Mouse (Mus musculus) ovary, adult 18-20 months (tissue): ENCODE measurements around the gene 4930412O13Rik.

Experiments
- DNase-seq: peaks from one replicate; pipeline ENCODE4 v3.0.0; 2022; ENCODE audit warnings: low spot score, mixed read lengths

Gene 4930412O13Rik

GRCm38 (mm10) chr2:9881051-9881591 lies at the start of gene 4930412O13Rik:
4930412O13Rik (plus strand) TSS chr2:9881252.
- no peak for DNase-seq

- no peak for DNase-seq
Measured at GRCm38 (mm10) chr2:9833712-9834111, 47.3 kb upstream of the 4930412O13Rik start.

DNA sequence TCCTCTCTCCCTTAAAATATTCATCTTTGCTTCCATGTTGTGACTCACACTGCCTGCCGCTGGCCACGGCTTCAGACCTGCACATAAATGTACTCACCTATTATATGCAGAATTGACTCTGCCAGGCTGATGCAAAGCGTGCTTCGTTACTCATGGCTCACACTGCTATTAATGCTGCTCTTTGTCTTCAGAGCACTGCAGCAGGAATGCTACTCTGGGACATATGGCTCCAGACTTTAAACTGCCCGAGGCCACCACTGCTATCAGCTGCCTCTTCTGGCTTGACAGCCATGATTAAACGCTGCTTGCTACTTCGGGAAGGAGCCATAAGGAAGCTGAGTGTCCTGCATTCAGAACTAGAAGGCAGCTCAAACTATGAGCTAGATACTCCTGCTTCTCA lies 45.9 kb upstream of the 4930412O13Rik start:
- DNase-seq, result no peak

DNA sequence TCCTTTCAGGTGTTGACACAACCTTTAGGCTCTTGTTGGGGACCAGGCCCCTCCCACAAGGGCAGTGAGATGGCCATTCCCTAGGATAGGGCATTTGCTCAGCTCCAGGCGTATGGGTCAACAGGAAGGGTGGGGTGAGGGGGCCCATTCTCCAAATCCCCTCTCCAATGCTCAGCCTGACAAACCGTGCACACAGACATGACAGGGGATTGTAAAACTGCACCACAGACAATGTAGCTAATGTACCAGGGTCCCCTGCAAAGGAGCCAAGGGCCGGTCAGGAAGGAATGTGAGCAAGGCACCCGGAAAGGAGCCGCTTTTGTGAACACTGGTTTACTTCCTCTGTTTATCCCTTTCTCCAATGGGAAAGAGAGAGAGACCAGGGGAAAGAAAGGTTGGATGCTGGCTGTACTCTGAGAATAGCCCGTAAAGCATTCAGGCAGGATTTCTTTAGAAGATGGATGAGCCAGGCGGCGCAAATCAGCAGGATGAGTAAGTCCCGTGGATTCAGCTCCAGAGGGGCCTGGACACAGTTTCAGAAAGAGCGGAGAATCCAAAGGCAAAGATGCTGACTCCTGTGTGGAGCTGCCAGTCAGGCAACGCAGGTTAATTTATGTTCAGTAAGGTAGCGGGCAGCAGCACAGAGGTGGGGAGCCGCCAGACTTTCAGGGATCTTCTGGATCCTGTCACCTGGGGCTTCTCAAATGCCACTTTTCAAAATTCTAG lies 28.0 kb upstream of the 4930412O13Rik start:
- no peak for DNase-seq

DNA sequence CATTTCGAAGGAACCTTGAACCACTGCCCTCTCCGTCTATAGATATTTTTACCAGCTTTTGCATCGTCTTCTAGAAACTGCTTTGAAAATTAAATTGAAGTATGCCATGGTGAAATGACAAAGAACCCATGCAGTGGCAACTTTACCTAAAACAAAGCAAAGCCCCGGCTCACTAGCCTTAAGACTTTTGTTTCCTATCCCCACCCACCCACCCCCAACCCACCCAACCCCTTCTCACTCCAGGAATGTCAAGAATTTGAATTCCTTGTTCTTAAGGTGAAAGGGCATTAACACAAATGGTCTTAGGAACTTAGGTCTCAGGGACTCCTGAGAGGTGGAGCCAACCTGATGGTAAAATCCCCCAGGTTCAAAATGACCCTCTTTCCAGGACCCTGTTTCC lies 25.2 kb upstream of the 4930412O13Rik start:
- no peak for DNase-seq

DNA sequence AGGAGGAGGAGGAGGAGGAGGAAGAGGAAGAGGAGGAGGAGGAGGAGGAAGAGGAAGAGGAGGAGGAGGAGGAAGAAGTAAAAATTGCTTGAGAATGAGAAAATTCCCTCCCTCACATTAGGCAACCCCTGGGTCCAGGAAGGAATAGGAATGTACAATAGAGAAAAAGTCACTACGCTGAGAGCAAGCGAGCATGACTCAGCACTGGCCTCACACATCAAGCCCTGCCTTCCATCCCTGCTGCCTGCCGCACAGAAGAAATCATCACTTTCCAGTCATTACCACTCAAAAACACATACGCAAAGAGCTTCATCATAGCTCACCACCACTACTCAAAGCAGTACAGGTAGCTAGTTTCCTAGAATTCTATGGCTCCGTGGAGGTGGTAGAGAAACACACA lies 20.4 kb upstream of the 4930412O13Rik start:
- DNase-seq, result no peak

GRCm38 (mm10) chr2:9867092-9867825 lies 13.8 kb upstream of the 4930412O13Rik start:
- no peak for DNase-seq

DNA sequence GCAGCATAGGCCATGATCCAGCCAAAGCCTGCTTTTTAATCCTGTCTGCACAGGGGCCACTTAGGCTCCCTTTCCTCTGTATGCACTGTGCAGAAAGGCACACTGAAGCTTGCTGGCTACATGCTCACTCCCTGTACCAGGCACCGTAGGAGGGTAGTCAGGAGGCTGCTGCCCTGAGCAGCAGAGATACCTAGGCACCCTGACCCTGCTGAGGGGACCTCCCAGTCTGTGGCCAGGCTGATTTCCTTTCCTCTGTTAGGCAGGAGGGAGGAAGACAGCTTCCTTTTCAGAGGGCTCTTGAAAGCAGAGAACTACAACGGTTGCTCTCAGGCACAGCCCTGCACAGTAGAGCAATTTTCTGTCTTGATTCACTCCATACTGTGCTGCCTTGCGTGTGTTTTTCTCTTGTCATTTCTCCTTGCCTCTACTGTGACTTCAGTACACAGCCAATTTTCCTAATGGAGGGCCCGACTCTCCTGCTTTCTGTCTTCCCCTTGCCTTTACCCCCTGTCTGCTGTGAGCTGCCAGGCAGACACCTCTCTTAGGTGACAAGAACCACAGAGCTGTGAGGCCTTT lies 9.8 kb upstream of the 4930412O13Rik start:
- DNase-seq, result no peak

- DNase-seq, result no peak
Measured at GRCm38 (mm10) chr2:9871798-9872197, 9.3 kb upstream of the 4930412O13Rik start.

DNA sequence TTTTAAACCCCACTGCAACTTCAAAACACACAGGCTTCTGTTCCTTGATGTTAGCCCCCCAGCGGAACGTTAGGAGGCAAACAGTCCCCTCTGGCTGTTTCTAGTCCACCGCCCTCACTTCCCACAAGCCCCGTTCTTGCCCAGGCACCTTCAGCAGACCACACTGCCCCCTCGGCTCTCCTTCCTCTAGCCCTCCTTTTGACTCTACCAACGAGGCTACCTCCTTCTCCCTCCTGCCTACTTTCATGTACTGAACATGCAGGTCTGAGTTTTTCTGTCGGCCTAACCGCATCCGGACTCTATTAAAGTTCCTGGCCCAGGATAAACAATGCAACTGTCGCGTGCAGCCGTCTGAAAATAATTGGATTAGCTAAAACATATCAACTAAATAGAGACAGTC lies 8.4 kb upstream of the 4930412O13Rik start:
- no peak for DNase-seq

DNA sequence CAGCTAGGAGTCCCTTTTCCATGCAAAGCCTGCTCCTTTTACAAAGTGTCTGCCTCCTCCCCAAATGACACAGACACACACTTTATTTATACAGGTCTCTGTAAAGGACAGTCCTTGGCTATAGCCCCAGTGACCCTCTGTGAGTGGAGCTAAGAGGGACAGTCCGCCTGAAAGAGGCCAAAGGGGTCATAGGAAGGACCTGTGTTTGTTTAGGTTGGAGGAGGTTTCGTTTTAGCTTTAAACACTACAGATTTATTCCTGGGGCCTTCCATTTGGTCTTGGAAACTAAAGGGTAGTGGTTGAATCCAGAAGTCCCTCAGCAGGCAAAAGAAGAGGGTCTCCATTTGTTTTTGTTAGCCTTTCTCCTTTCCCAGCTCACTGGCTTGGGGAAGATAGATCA lies 7.3 kb upstream of the 4930412O13Rik start:
- DNase-seq, result no peak

DNA sequence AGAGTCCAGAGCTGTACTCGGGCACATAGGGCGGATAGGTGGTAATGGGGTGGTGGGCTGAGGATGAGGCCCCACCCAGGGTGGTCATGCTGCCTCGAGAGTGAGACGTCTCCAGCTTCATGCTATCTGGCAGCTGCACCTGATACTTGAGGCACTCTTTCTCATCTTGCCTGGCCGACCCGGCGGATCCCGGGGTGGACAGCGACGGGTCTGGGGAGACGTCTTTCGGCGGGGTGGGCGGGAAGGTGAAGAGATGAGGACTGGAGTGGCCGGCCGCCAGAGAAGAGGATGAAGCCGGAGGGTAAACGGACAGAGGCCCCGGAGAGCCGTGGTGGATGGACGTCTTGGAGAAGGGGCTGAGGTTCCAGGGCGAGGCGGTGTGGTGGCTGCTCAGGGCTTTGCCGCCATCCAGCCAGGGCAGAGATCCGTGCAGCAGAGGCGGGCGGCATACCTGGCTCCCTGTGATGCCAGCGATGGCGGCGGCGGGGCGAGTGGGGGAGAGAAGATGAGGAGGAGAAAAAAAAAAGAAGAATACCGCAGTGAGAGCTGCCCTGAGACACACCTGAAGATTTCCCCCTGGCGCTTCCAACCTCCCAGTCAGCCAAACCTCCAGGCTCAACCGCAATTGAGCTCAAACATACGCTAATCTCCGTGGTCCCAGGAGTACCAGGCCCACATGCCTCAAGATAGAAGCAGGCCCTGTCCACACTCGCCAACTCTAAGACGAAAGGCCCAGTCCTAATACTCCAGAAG lies 6.4 kb upstream of the 4930412O13Rik start:
- DNase-seq, result no peak

GRCm38 (mm10) chr2:9875220-9875619 lies 5.8 kb upstream of the 4930412O13Rik start:
- no peak for DNase-seq

DNA sequence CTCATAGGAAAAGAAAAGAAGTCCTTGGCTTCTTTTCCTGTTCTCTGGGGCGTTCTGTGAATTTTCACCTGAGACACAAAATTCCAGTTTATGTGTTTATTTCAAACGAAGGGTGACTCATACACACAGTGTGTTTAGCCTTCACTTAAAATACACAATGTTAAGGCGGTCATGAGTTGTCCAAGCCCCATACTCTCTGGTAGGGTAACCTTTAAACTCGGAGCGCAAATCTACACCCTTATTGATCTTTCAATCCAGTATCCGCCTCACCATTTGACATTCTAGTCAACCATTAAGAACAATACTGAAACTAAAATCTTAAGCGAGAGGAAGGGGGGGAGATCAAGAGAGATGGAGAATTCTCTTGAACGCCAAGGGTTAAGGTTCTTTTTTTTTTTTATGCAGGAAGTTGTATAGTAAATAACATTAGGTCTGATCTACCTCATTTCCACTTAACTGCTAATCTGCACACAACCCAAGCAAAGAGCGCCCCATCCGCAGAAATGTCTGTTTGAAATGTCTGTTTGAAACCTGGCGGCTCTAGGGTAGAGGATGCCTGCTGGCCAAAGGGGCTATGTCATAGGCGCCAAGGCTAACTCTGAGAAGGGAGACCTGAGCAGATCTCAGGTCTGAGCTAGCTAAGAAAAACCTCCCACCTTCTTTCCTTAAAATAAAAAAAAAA lies 5.2 kb upstream of the 4930412O13Rik start:
- DNase-seq, result no peak

- no peak for DNase-seq
Measured at GRCm38 (mm10) chr2:9876621-9877325, 4.3 kb upstream of the 4930412O13Rik start.

GRCm38 (mm10) chr2:9877326-9877690 lies 3.7 kb upstream of the 4930412O13Rik start:
- no peak for DNase-seq

GRCm38 (mm10) chr2:9877966-9878563 lies 3.0 kb upstream of the 4930412O13Rik start:
- no peak for DNase-seq

GRCm38 (mm10) chr2:9878564-9879081 lies 2.4 kb upstream of the 4930412O13Rik start:
- DNase-seq, result no peak

DNA sequence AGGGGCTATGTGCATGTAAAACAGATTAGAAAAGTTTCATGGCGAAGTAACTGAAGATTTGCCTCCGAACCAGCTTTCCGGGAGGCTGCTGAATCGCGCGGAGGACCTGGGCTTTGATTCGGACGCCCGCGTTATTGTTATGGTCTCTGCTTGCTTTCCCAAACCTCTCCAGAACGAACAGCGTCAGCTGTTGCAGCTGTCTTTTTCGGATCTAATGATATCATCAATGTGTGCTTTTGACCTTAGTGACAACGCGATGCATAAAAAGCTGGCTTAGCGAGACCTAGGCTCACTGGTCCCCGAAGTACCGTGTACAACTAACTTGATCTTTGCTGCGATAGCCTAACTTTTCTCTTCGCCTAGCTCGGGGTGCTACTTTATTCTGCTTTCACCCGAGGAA lies 2.0 kb upstream of the 4930412O13Rik start:
- no peak for DNase-seq

GRCm38 (mm10) chr2:9879493-9879892 lies 1.6 kb upstream of the 4930412O13Rik start:
- DNase-seq, result peak; percentile 83
